Mouse (Mus musculus): ENCODE results near the gene Tom1l2.

The Tom1l2 gene

DNA sequence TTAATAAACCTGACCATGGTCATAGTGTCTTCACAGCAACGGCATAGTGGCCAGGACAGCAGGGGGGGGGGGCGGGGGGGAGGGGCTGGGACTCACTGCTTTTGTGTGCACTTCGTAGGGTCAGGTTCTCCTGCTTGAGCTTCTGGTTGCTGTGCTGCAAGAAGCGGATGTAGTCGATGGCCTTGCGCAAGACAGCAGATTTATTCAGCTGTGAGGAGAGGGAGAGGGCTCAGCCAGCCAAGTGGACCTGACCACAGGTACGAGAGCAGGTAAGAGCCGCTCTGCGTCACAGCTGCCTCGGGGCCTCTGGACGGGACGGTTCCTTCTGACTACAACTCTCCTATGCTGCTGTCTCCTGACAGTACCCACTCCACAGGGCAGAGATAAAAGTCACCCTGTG, 147.7 kb downstream of the Tom1l2 start:
- no peak for DNase-seq (ENCODE audit: low spot score in 2 of 2)

DNA sequence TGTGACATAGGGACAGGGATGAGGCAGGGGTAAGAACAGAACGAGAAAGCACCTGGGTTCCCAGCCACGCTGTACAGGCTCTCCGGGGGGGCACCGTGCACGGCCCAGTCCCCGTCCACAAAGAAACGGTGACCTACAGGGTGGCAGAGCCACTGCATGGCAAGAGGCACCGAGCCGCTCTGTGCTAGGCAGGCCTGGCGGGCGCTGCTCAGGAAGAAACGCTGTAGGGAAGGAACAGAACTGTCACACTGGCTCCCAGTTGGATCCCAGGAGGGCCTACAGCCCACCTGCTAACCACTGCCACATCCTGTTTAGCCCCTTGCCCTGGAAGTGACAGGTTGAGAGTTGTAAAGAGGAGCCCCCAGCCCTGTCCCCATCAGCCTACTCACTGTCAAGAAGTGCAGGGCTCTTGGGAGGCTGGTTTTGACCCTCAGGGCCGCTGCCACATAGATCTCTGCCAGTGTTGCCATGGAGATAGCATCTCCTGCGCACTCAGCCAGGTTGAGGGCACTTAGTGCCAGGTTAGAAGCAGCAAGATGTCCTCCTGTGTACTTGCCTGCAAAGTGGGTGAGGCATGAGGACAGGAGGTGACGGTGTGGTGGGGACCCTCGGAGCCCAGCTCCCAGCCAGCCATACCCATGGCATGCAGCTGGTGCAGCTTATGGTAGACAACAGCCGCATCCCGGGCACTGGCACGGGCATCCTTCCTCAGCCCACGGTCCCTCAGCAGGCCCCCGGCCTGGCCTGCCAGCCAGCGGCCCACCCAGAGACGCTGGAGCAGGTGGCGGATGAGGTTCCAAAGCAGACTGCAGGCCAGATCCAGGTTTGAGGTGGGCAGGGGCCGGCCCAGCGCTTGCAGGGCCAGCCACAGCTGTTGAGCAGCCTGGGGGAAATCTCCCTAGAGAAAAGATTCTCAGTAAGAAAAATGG, 149.7 kb downstream of the Tom1l2 start:
- DNase-seq (ENCODE audit: low spot score in 2 of 2), result no peak

DNA sequence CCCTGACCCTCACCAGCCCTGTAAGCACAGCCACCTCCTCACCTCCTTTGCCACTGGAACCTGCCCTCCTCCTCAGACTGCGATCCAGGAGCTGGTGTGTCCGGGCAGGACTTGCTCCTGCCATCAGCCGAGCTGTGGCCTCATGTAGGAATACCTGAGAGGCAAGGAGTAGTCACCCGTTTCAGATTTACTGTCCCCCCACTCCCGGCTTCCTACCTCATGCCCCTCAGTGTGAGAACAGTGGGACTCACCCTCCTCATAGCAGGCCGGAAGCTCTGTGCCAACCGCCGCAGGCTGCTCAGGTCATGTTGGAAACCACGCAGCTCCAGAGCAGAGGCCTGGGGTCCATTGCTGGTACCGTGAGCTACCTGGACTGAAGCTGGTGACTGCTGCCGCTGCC, 152.3 kb downstream of the Tom1l2 start:
- DNase-seq (ENCODE audit: low spot score in 2 of 2), result no peak

DNA sequence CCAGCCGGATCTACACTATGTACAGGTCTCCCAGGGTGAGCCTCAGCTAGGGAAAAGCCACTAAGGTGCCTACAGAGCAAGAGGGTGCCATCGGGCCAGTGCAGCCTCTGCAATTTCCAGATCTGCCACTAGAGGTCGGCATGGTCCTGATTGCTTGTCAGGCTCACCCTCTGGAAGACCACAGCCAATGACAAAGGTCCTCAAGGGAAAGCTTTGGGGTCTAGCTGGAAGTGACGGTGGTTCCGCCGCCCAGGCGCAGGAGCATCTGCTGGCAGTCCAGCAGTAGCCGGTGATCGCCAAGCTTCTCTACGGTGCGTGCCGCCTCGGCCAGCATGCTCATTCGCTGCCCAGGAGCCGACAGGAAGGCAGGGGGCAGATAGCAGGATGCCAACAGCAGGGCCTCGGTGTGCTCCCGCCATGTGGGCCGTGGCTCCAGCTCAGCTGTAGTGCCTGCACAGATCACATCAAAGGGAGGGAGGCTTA, 153.0 kb downstream of the Tom1l2 start:
- DNase-seq (ENCODE audit: low spot score in 2 of 2), result peak; percentile 89 to 97

DNA sequence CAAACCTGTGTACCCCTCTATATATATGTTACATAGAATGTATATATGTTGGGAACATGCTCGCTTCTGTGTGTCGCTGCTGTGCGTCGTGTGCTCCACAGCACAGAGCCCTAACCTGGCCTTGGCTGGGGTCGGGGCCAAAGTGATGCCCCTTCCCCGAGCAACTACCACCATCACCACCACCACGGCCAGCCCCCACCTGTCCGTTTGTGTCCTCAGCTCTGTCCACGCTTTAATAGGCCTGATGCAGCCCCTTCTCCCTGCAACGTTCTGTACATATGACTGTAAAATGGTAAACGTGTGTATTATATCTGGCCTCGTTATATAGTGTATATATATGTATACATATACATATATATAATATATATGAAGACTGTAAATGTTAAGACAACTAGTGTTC, 154.1 kb downstream of the Tom1l2 start:
- no peak for DNase-seq (ENCODE audit: low spot score in 2 of 2)

DNA sequence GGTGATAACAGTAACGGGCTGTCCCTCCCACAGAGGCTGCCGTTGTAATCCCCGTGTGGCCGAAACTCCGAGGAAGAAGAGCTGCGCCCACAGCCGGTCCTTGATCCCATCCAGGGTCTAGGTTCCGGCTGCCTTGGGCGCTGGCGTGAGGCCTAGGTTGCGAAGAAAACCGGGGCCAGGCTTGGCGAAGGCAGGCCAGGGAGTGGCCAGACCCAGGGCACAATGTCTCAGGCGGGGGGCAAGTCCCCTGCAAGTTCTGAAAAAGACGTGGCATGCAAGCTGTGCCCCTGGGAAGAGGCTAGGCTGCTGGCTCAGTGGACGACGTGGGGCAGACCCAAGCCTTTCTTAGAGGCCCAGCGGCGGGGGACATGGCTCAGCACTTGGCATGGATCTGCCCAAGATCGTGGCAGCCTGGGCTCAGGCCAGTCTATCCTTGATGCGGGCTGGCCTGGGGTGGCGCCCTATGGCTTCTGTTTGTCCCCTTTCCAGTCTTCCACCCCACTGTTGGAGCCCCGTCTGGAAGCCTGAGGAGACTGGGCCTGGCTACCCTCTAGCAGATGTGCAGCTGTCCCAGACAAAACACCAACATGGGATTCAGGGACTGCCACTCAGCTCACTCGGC, 154.6 kb downstream of the Tom1l2 start:
- DNase-seq (ENCODE audit: low spot score in 2 of 2), result no peak

DNA sequence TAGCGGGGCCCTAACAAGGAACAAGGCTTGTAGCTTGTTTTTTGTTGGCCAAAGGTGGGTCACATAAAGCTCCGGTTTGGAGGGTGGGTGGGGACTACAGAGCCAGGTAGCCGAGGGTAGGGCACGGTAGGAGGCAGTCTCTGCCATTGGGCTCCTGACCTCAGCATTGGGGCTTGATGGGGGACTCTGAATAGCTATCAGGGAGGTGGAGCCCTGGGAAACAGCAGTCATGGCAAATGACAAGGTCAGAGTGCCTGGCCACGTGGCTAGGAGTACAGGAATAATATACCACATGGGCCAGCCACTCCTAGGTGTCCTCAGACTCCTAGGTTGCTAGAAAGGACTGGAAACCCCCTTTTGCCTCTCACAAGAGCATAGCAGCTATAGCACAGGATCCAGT, 156.4 kb downstream of the Tom1l2 start:
- no peak for DNase-seq (ENCODE audit: low spot score in 2 of 2)

DNA sequence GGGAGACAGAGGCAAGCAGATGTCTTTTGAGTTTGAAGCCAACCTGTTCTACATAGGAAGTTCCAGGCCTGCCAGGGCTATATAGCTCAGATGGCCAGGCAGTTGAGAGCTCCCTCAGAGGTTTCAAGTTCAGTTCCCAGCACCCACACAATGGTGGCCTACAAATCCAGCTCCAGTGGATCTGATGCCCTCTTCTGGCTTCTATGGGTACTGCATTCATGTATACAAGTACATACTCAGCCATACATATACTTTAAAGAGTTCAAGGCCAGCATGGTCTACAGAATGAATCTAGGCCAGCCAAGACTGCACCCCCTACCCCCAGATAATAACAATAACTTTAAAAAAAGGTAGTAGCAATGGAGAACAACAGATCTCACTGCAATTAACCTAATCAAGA, 157.6 kb downstream of the Tom1l2 start:
- no peak for DNase-seq (ENCODE audit: low spot score in 2 of 2)

DNA sequence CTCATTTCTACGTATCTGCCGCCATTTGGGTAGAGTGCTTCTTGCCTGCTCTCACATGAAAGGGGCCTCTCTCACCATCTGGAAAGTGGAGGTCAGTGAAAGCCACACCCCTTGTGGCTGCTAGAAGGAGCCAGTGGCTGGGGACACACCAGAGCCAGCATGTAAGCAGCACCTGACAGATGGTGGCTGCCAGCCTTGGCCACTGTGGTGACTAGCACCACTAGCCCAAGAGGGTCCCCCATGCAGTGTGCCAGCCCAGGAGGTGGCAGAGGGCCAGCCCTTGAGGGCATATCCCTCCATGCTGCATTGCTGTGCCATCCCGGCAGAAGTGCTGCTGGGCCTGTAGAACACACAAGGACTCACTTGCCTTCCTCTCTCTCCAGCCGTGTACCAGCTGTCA, 159.1 kb downstream of the Tom1l2 start:
- DNase-seq (ENCODE audit: low spot score in 2 of 2), result no peak

DNA sequence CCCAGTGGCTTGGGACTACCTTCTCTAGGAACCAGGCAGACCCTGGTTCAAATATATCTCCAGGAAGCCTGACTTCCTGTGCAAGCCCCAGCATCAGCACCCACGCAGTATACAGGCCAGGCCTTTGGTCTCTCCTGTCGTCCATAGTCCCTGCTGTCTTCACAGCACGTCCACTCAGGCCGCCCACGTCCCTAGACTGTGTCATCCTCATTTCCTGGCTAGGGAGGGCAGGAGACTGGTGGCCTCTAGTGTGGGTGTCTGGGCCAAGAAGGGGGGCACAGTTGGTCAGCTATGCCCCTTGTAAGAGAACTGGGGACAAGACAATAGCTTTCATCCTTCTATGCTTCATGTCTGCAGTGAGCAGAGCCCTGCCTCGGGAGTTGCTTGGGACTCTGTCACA, 160.2 kb downstream of the Tom1l2 start:
- DNase-seq (ENCODE audit: low spot score in 2 of 2), result peak in 1 of 2 experiments; percentile 63

DNA sequence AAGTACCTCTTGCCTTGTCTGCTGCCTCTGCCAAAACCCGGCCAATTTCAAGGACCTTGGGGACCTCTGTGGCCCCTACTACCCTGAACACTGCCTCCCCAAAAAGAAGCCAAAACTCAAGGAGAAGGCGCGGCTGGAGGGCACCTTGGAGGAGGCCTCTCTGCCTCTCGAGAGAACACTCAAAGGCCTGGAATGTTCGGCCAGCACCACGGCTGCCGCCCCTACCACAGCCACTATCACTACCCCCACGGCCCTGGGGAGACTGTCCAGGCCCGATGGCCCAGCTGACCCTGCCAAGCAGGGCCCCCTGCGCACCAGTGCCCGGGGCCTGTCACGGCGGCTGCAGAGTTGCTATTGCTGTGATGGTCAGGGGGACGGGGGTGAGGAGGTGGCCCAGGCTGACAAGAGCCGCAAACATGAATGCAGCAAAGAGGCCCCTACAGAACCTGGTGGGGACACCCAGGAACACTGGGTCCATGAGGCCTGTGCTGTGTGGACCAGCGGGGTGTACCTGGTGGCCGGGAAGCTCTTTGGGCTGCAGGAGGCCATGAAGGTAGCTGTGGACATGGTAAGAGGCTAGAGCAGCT, 162.6 kb downstream of the Tom1l2 start:
- peak in 1 of 2 experiments; percentile 60 for DNase-seq (ENCODE audit: low spot score in 2 of 2)

DNA sequence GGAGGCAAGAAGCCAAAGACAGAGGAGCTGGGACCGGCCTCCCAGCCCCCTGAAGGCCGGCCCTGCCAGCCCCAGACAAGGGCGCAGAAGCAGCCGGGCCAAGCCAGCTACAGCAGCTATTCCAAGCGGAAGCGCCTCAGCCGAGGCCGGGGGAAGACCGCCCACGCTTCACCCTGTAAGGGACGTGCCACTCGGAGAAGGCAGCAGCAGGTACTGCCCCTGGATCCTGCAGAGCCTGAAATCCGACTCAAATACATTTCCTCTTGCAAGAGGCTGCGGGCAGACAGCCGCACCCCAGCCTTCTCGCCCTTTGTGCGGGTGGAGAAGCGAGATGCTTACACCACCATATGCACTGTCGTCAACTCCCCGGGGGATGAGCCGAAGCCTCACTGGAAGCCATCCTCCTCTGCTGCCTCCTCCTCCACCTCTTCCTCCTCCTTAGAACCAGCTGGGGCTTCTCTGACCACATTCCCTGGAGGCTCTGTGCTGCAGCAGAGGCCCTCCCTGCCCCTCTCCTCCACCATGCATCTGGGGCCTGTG, 163.1 kb downstream of the Tom1l2 start:
- peak in 1 of 2 experiments; percentile 68 for DNase-seq (ENCODE audit: low spot score in 2 of 2)

DNA sequence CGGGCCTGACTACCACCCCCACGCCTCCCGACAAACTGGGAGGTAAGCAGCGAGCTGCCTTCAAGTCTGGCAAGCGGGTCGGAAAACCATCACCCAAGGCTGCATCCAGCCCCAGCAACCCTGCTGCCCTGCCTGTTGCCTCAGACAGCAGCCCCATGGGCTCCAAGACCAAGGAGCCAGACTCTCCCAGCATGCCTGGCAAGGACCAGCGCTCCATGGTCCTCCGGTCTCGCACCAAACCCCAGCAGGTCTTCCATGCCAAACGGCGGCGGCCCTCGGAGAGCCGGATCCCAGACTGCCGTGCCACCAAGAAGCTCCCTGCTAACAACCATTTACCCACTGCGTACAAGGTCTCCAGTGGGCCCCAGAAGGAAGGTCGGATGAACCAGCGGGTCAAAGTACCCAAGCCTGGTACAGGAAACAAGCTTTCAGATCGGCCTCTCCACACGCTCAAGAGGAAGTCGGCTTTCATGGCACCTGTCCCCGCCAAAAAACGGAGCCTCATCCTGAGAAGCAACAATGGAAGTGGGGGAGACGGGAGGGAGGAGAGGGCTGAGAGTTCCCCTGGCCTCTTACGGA, 164.3 kb downstream of the Tom1l2 start:
- DNase-seq (ENCODE audit: low spot score in 2 of 2), result peak in 1 of 2 experiments; percentile 65

DNA sequence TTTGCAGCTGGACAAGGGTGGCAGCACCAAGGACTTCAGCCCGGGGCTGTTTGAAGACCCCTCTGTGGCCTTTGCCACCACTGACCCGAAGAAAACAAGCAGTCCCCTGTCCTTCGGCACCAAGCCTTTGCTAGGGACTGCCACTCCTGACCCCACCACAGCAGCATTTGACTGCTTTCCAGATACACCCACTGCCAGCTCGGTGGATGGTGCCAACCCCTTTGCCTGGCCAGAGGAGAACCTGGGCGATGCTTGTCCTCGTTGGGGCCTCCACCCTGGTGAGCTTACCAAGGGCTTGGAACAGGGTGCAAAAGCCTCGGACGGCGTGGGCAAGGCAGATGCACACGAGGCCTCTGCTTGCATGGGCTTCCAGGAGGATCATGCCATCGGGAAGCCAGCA, 165.6 kb downstream of the Tom1l2 start:
- DNase-seq (ENCODE audit: low spot score in 2 of 2), result no peak

DNA sequence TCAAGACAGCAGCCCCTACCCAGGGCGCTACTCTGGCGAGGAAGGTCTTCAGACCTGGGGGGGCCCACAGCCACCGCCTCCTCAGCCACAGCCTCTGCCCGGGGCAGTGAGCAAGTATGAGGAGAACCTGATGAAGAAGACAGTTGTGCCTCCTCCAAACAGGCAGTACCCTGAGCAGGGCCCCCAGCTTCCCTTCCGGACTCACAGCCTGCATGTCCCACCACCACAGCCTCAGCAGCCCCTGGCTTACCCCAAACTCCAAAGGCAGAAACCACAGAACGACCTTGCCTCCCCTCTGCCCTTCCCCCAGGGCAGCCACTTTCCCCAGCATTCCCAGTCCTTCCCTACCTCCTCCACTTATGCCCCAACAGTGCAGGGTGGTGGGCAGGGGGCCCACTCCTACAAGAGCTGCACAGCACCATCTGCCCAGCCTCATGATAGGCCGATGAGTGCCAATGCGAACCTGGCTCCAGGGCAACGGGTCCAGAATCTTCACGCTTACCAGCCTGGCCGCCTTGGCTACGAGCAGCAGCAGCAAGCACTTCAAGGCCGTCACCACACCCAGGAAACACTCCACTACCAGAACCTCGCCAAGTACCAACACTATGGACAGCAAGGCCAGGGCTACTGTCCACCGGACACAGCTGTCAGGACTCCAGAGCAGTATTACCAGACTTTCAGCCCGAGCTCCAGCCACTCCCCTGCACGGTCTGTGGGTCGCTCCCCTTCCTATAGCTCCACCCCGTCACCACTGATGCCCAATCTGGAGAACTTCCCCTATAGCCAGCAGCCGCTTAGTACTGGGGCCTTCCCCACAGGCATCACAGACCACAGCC, 167.1 kb downstream of the Tom1l2 start:
- DNase-seq (ENCODE audit: low spot score in 2 of 2), result peak; percentile 63 to 77

DNA sequence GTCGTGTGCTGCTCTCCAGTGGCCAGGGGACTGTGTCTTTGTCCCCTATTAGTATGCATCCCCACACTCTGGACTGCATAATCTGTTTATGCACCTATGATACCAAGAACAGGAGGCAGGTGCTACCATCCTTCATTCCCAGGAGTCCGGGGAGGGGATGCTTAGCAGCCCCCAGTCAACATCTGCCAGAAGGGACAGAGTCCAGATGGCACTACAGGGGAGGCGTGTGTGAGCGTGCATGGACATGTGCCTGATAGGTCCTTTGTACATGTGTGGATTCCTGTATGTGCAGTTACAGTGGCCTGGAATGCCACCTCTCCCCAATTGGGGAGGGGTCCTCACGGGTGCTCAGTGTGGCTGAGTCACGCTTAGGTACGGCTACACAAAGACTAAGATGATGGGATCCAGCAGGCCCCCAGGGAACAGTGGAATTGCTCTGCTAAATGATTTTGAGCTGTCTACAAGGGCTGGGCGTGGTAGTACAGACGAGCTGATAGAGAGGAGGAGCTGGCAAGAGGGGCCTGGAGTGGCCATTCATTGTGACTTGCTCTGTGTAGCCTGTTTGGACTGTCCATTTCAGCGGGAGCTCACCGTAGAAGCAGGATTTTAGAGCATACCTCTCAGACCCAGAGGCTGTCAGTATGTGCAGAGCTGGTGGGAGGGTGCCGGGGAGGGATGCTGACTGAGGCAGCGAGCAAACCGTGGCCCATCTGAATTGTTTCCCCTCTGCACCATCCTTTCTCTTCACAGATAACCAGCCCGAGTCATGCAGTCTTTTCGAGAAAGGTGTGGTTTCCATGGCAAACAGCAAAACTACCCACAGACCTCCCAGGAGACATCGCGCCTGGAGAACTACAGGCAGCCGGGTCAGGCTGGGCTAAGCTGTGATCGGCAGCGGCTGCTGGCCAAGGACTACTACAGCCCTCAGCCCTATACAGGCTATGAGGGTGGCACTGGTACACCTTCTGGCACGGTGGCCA, 168.1 kb downstream of the Tom1l2 start:
- DNase-seq (ENCODE audit: low spot score in 2 of 2), result no peak

DNA sequence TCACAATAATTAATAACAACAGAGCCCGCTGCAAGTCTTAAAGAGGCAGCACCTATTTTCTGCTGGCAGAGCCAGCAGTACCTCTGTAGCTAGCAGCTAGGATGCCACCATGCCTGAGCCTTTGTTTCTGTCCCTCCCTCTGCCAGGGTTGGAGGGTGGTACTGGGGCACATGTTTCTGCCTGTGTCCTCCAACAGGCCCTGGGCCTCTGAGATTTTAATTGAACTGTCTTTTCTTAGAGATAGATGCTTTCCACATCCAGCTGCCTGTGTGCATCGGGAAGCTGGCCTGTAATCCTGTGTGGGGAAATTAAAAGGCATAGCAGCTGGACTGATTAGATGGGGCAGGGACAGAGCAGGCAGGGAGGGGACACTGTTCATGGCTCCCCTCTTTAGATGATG, 170.0 kb downstream of the Tom1l2 start:
- DNase-seq (ENCODE audit: low spot score in 2 of 2), result no peak

DNA sequence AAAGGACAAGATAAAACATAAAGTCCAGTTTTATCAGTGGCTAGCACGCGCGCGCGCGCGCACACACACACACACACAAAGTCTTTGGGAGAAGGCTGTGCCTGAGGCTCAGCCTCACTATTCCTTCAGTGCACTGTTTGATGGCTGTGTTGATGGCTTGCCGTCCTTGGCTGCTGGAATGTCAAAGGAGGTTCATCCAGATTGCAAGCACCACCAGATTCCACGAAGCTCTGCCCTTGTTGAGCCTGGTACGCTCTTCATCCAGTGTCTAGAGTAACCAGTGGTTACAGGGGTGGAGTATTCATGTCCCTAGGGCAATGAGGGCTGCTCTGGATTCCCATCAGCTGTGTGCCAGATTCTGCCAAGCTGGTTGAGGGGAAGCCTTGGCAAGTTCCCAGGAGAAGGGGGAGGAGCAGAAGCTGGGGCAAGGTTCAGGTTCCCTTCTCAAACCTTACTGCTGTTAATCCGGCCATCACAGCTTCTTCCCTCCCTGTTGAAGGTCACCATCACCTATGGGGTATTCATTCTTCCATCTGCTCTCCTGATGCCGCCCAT, 170.5 kb downstream of the Tom1l2 start:
- no peak for DNase-seq (ENCODE audit: low spot score in 2 of 2)

DNA sequence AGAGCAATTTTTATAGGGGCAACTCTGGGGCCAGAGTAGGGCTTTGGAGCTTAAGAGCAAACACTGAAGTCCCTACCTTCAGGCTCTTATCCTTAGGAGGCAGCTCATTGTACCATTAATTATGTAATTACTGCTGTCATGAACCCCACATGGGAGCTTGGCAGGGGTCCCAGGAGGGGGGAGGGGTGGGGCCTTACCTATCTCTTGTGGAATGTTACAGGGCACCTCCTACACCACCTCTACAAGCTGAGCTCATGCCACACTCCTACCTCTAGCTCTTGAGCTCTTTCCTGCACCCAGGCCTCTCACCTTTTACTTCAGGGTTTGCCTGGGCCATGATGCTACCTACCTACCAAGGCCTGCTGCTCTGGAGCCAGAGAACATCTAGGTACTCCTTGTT, 174.2 kb downstream of the Tom1l2 start:
- DNase-seq (ENCODE audit: low spot score in 2 of 2), result no peak

DNA sequence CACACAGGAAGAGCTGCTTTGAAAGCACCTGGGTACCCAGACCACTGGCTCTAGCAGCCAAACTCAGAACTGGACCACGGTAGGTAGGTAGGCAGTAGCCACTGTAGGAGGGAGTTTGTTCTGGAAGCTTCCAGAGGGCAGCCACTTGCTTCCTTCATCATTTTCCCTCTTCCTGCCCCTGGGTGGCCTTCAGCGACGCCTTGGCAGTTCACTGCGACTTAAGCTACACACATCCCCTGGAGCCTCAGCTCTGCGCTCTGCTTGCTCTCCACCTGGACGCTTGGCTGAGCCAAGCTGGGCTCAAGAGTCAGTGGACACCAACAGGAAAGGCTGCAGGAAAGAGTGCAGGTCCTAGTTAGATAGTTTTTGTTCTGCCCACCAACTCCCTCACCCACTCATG, 174.7 kb downstream of the Tom1l2 start:
- DNase-seq (ENCODE audit: low spot score in 2 of 2), result no peak
